Mouse (Mus musculus): Measurements from ENCODE around the gene Ndufb6. TPM values are rescaled to one million over a fixed set of nuclear protein-coding genes. Genes with fewer than 3 reads are reported as not detected.

Gene Ndufb6
- 162 TPM for polyA plus RNA-seq (2014; fragmentation: Illumina TruSeq; extraction: RNeasy Lipid Tissue Mini Kit (QIAGEN cat#74804); ENCODE audit: insufficient read depth, low read depth, low replicate concordance)

GRCm38 (mm10) chr4:40279276-40279900 is at the start of gene Ndufb6:
Gene Ndufb6, minus strand, starts transcription at chr4:40279421.

GRCm38 (mm10) chr4:40269430-40270032 is 9.7 kb downstream of the Ndufb6 start, which contains the start of the genes Smim27 and Topors:
Gene Smim27, plus strand, starts transcription at chr4:40269579.
Gene Topors, minus strand, starts transcription at chr4:40269850.

GRCm38 (mm10) chr4:40239409-40240271 is 39.6 kb downstream of the Ndufb6 start, which contains the start of gene Ddx58:
Gene Ddx58, minus strand, starts transcription at chr4:40239828.

Other genes with a start within 250 kb of the Ndufb6 start
- 17.3 TPM for gene Aco1, start 136.3 kb downstream of the Ndufb6 start, polyA plus RNA-seq (2014; fragmentation: Illumina TruSeq; extraction: RNeasy Lipid Tissue Mini Kit (QIAGEN cat#74804); ENCODE audit: insufficient read depth, low read depth, low replicate concordance)
- gene Ddx58, start 39.6 kb downstream of the Ndufb6 start, polyA plus RNA-seq (2014; fragmentation: Illumina TruSeq; extraction: RNeasy Lipid Tissue Mini Kit (QIAGEN cat#74804); ENCODE audit: insufficient read depth, low read depth, low replicate concordance) = 13.8 TPM
- 15.7 TPM for gene Smim27, start 9.8 kb downstream of the Ndufb6 start, polyA plus RNA-seq (2014; fragmentation: Illumina TruSeq; extraction: RNeasy Lipid Tissue Mini Kit (QIAGEN cat#74804); ENCODE audit: insufficient read depth, low read depth, low replicate concordance)
- gene Topors, start 9.6 kb downstream of the Ndufb6 start, polyA plus RNA-seq (2014; fragmentation: Illumina TruSeq; extraction: RNeasy Lipid Tissue Mini Kit (QIAGEN cat#74804); ENCODE audit: insufficient read depth, low read depth, low replicate concordance) = 9.6 TPM
- 0.62 TPM for gene Tmem215, start 192.8 kb upstream of the Ndufb6 start, polyA plus RNA-seq (2014; fragmentation: Illumina TruSeq; extraction: RNeasy Lipid Tissue Mini Kit (QIAGEN cat#74804); ENCODE audit: insufficient read depth, low read depth, low replicate concordance)